Mouse (Mus musculus) ES-Bruce4 (cell line): Measurements from ENCODE around the gene Ccdc141.

Experiments used
- CTCF ChIP-seq: IDR thresholded peaks from one replicate; pipeline ENCODE4 v1.8.1; 2011; ENCODE audit warnings: low read depth, low read length
- EP300 ChIP-seq: IDR thresholded peaks from 2 replicates; pipeline ENCODE4 v1.6.1; 2011; ENCODE audit warnings: low read depth, low read length; ENCODE audit not compliant: insufficient read depth
- POLR2A ChIP-seq: IDR thresholded peaks from one replicate; pipeline ENCODE4 v1.8.1; 2011; ENCODE audit warnings: low read length; ENCODE audit not compliant: insufficient read depth

GRCm38 (mm10) chr2:77186912-77187311 lies 16.5 kb upstream of the Ccdc141 start:
- no peak for TF ChIP-seq CTCF
- TF ChIP-seq POLR2A, result no peak
- no peak for TF ChIP-seq EP300
